Mouse (Mus musculus): ENCODE measurements around the gene Mrgpra6. TPM values are rescaled to one million over a fixed set of nuclear protein-coding genes. Genes with fewer than 3 reads are reported as not detected.

Gene Mrgpra6
- not detected in 2 replicates for polyA plus RNA-seq (2016; fragmentation: Nextera tagmentation; extraction: Ambion mirVana)

- H3K36me3 ChIP-seq (replicated peaks) = no peaks in the 10 kb centered on the region
- H3K4me3 ChIP-seq = no peak within 1 kb of the TSS
- 78% methylated on average over 4 of the region's 4 CpGs for WGBS
- no peak for DNase-seq (ENCODE audit: low spot score)
- H3K27ac ChIP-seq (replicated peaks) = no peak within 1 kb of the TSS
- H3K9me3 ChIP-seq = no peaks in the 10 kb centered on the region
- no peaks in the 10 kb centered on the region for H3K27me3 ChIP-seq (replicated peaks; ENCODE audit: low read depth, poor library complexity, severe bottlenecking)
- no peaks in the 10 kb centered on the region for H3K4me1 ChIP-seq
These were observed at the start of gene Mrgpra6 for GRCm38 (mm10) chr7:47204830-47205229. TSS of gene Mrgpra6 (minus strand) at chr7:47204920.

GRCm38 (mm10) chr7:47252770-47253169 is 48.0 kb upstream of the Mrgpra6 start, which contains the start of gene Mrgpra9:
TSS of gene Mrgpra9 (minus strand) at chr7:47252848.
- no peaks in the 10 kb centered on the region for H3K4me1 ChIP-seq
- H3K9me3 ChIP-seq = 0 out of 2 replicates have a peak, but pooled peaks cover 5% of the 10 kb centered on the region
- no peaks in the 10 kb centered on the region for H3K27me3 ChIP-seq (replicated peaks; ENCODE audit: low read depth, poor library complexity, severe bottlenecking)
- no peak within 1 kb of the TSS for H3K27ac ChIP-seq (replicated peaks)
- no peak within 1 kb of the TSS for H3K4me3 ChIP-seq
- 82% methylated on average over 1 of the region's 1 CpGs for WGBS
- DNase-seq (ENCODE audit: low spot score) = no peak
- no peaks in the 10 kb centered on the region for H3K36me3 ChIP-seq (replicated peaks)

GRCm38 (mm10) chr7:47244658-47245057 is 39.9 kb upstream of the Mrgpra6 start:
- no peaks in the 10 kb centered on the region for H3K36me3 ChIP-seq (replicated peaks)
- no peak overlapping the region for H3K4me3 ChIP-seq
- WGBS = 68% methylated on average over 3 of the region's 3 CpGs
- H3K4me1 ChIP-seq = no peaks in the 10 kb centered on the region
- DNase-seq (ENCODE audit: low spot score) = no peak
- no peak overlapping the region for H3K27ac ChIP-seq (replicated peaks)
- no peaks in the 10 kb centered on the region for H3K27me3 ChIP-seq (replicated peaks; ENCODE audit: low read depth, poor library complexity, severe bottlenecking)
- no peaks in the 10 kb centered on the region; the same call in 1 of the 2 replicates for H3K9me3 ChIP-seq

GRCm38 (mm10) chr7:47195271-47195670 is 9.4 kb downstream of the Mrgpra6 start:
- Histone ChIP-seq H3K4me3 (no peak overlapping the region), H3K27ac (replicated peaks) (no peak overlapping the region), H3K36me3 (replicated peaks) (no peaks in the 10 kb centered on the region), H3K4me1 (no peaks in the 10 kb centered on the region), H3K9me3 (0 out of 2 replicates have a peak, but pooled peaks cover 4% of the 10 kb centered on the region), H3K27me3 (replicated peaks; ENCODE audit: low read depth, poor library complexity, severe bottlenecking) (no peaks in the 10 kb centered on the region)
- no peak for DNase-seq (ENCODE audit: low spot score)
- 67% methylated on average over 1 of the region's 1 CpGs for WGBS

- no peak overlapping the region for H3K27ac ChIP-seq (replicated peaks)
- H3K27me3 ChIP-seq (replicated peaks; ENCODE audit: low read depth, poor library complexity, severe bottlenecking) = no peaks in the 10 kb centered on the region
- 79% methylated on average over 5 of the region's 5 CpGs for WGBS
- no peaks in the 10 kb centered on the region for H3K36me3 ChIP-seq (replicated peaks)
- no peaks in the 10 kb centered on the region for H3K4me1 ChIP-seq
- no peaks in the 10 kb centered on the region for H3K9me3 ChIP-seq
- no peak for DNase-seq (ENCODE audit: low spot score)
- H3K4me3 ChIP-seq = no peak overlapping the region
These were observed 33.9 kb downstream of the Mrgpra6 start for GRCm38 (mm10) chr7:47170814-47171213.

- Histone ChIP-seq H3K27me3 (replicated peaks; ENCODE audit: low read depth, poor library complexity, severe bottlenecking) (no peaks in the 10 kb centered on the region), H3K27ac (replicated peaks) (no peak overlapping the region), H3K4me1 (no peaks in the 10 kb centered on the region), H3K9me3 (no peaks in the 10 kb centered on the region), H3K4me3 (no peak overlapping the region), H3K36me3 (replicated peaks) (no peaks in the 10 kb centered on the region)
- WGBS = 55% methylated on average over 4 of the region's 4 CpGs
- no peak for DNase-seq (ENCODE audit: low spot score)
These were observed 39.7 kb downstream of the Mrgpra6 start for GRCm38 (mm10) chr7:47165028-47165427.

DNA sequence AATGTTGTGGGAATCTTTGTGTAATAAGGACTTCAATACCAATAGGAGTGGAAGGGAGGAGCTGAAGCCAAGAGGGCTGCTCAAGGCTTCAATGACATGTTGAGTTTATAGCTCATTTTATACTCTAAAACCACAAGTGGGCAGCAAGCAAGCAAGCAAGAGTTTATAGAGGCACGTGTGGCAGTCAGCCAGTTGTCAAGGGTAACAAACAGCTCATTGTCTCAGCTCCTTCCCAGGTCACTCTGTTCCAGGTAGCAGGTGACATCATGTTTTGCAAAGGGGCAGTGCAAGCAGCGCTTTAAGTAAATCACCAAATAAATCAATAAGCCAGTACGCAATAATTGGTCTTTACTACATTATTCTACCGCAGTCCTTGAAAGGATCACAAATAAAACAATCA is 41.5 kb downstream of the Mrgpra6 start:
- Histone ChIP-seq H3K36me3 (replicated peaks) (no peaks in the 10 kb centered on the region), H3K27ac (replicated peaks) (no peak overlapping the region), H3K4me1 (no peaks in the 10 kb centered on the region), H3K4me3 (no peak overlapping the region), H3K9me3 (no peaks in the 10 kb centered on the region), H3K27me3 (replicated peaks; ENCODE audit: low read depth, poor library complexity, severe bottlenecking) (no peaks in the 10 kb centered on the region)
- 91% methylated on average over 4 of the region's 4 CpGs for WGBS
- no peak for DNase-seq (ENCODE audit: low spot score)

- Histone ChIP-seq H3K27me3 (replicated peaks; ENCODE audit: low read depth, poor library complexity, severe bottlenecking) (no peaks in the 10 kb centered on the region), H3K36me3 (replicated peaks) (no peaks in the 10 kb centered on the region), H3K9me3 (peaks cover 3% of the 10 kb centered on the region; the same call in 1 of the 2 replicates), H3K4me1 (no peaks in the 10 kb centered on the region), H3K4me3 (no peak overlapping the region), H3K27ac (replicated peaks) (no peak overlapping the region)
- no peak for DNase-seq (ENCODE audit: low spot score)
- WGBS = 62% methylated on average over 2 of the region's 2 CpGs
These were observed 46.3 kb downstream of the Mrgpra6 start for GRCm38 (mm10) chr7:47158451-47158850.

GRCm38 (mm10) chr7:47157743-47158142 is 47.0 kb downstream of the Mrgpra6 start:
- no peak overlapping the region for H3K4me3 ChIP-seq
- H3K27ac ChIP-seq (replicated peaks) = no peak overlapping the region
- no peaks in the 10 kb centered on the region for H3K27me3 ChIP-seq (replicated peaks; ENCODE audit: low read depth, poor library complexity, severe bottlenecking)
- 87% methylated on average over 9 of the region's 9 CpGs for WGBS
- no peaks in the 10 kb centered on the region for H3K4me1 ChIP-seq
- peaks cover 3% of the 10 kb centered on the region; the same call in 1 of the 2 replicates for H3K9me3 ChIP-seq
- DNase-seq (ENCODE audit: low spot score) = no peak
- no peaks in the 10 kb centered on the region for H3K36me3 ChIP-seq (replicated peaks)

DNA sequence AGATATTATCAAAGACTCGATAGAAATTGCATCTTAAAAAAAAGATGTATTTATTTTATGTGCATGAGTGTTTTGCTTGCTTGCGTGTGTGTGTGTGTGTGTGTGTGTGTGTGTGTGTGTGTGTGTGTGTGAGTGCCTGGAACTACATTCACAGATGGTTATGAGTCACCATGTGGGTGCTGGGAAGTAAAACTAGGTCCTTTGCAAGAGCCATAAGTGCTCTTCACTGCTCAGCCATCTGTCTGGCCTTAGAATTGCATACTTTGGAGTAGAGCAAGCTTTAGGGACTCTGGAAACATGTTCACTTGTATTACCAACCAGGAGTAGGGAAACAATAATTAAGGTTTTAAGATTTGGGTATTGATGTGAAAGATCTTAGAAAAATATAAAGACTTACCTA is 48.9 kb downstream of the Mrgpra6 start:
- H3K4me3 ChIP-seq = no peak overlapping the region
- H3K9me3 ChIP-seq = peaks cover 3% of the 10 kb centered on the region; the same call in 1 of the 2 replicates
- no peaks in the 10 kb centered on the region for H3K36me3 ChIP-seq (replicated peaks)
- no peaks in the 10 kb centered on the region for H3K27me3 ChIP-seq (replicated peaks; ENCODE audit: low read depth, poor library complexity, severe bottlenecking)
- WGBS = 88% methylated on average over 2 of the region's 2 CpGs
- H3K4me1 ChIP-seq = no peaks in the 10 kb centered on the region
- H3K27ac ChIP-seq (replicated peaks) = no peak overlapping the region
- DNase-seq (ENCODE audit: low spot score) = no peak

DNA sequence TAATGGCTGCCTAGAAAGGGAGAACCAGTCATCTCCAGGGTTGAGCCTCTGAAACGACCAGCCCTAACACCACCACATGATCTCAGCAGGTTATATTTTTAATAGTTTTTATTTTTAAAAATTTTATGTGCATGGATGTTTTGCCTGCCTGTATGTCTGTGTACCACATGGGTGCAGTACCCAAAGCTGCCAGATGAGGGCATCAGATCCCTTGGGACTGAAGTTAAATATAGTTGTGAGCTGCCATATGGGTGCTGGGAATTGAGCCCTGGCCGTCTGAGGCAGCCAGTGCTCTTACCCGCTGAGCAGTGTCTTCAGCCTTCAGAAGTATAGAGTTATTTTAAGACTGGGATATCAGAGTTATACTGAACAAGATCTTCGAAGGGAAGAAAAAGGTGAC is 49.3 kb downstream of the Mrgpra6 start:
- no peaks in the 10 kb centered on the region for H3K36me3 ChIP-seq (replicated peaks)
- H3K27me3 ChIP-seq (replicated peaks; ENCODE audit: low read depth, poor library complexity, severe bottlenecking) = no peaks in the 10 kb centered on the region
- DNase-seq (ENCODE audit: low spot score) = no peak
- H3K9me3 ChIP-seq = peaks cover 3% of the 10 kb centered on the region; the same call in 1 of the 2 replicates
- WGBS = 91% methylated on average over 4 of the region's 4 CpGs
- H3K27ac ChIP-seq (replicated peaks) = no peak overlapping the region
- no peaks in the 10 kb centered on the region for H3K4me1 ChIP-seq
- H3K4me3 ChIP-seq = no peak overlapping the region

DNA sequence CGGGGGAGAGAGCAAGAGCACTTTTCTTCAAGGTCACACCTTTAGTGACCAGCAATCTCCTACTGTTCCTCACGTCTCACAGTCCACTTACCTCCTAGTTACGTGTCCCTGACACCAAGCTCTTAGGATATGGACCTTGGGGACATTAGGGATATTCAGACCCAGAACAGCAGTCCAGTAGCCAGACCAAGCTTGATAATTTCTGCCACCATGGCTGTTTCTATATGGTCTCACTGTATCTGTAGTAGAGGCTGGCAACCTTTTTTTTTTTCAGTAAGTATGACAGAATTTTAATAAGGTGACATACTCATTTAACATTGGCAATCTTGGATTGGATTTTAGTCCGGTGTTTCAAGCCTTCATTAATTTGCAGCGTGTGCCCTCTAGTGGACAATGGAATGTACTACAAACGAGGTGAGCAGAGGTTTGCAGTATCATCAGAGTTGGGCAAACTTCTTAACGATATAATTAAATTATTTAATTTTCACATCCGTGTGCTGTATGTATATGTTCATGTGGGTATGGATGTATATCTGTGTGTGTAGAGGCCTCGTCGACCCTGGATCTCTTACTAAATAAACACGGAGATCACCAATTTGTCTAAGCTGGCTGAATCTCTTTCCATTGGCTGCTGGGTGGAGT is 54.2 kb downstream of the Mrgpra6 start:
- H3K36me3 ChIP-seq (replicated peaks) = no peaks in the 10 kb centered on the region
- DNase-seq (ENCODE audit: low spot score) = peak; percentile 35
- H3K27me3 ChIP-seq (replicated peaks; ENCODE audit: low read depth, poor library complexity, severe bottlenecking) = no peaks in the 10 kb centered on the region
- no peaks in the 10 kb centered on the region for H3K4me1 ChIP-seq
- 0 out of 2 replicates have a peak, but pooled peaks cover 2% of the 10 kb centered on the region for H3K9me3 ChIP-seq
- H3K27ac ChIP-seq (replicated peaks) = no peak overlapping the region
- WGBS = 16% methylated on average over 11 of the region's 11 CpGs
- H3K4me3 ChIP-seq = no peak overlapping the region

DNA sequence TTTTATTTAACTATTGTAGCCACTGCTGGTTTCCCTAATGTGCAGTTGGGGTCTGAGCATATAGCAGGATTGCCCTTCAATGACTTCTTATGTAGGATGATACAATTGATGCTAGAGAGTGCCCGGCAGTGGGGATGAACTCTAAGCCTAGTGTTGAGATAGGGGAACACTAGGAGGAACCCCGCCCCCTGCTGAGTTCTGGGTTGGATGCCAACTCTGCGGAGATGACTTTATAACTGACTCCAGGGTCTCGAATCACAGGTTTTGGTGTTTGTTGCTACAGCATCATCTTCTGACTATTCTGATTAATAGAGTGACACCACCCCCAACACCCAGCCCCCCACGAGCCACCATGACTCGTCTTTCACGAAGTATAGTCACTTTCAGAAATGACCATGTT is 56.4 kb downstream of the Mrgpra6 start:
- 86% methylated on average over 7 of the region's 7 CpGs for WGBS
- no peak overlapping the region for H3K27ac ChIP-seq (replicated peaks)
- no peaks in the 10 kb centered on the region for H3K27me3 ChIP-seq (replicated peaks; ENCODE audit: low read depth, poor library complexity, severe bottlenecking)
- H3K4me1 ChIP-seq = no peaks in the 10 kb centered on the region
- DNase-seq (ENCODE audit: low spot score) = no peak
- no peaks in the 10 kb centered on the region for H3K36me3 ChIP-seq (replicated peaks)
- H3K4me3 ChIP-seq = no peak overlapping the region
- no peaks in the 10 kb centered on the region for H3K9me3 ChIP-seq

Measured in embryonic facial prominence, embryonic 10.5 days (tissue).